Mouse (Mus musculus): ENCODE measurements around the gene Pcid2.

DNA sequence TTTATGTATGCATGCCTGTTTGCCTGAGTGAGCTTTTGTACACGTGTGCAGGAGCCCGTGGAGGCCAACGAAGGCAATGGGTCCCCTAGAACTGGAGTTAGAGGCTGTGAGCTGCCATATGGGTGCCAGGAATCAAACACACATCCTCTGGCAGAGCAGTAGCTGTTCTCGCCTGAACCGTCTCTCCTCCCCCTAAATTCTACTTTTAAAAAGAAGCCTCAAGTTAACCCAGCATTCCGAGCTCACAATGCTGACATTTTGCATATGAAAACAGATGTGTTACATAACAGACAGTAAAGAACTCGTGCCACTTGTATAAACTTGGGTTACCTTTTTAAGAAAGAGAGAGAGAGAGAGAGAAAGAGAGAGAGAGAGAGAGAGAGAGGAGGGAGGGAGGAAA lies 27.7 kb downstream of the Pcid2 start:
- TF ChIP-seq EP300 (IDR thresholded peaks at IDR 0.05; ENCODE audit: low read depth) (no peak), CTCF (IDR thresholded peaks at IDR 0.05; ENCODE audit: low read depth) (no peak)

Measured in liver, postnatal 0 days (tissue).